Mouse (Mus musculus): ENCODE data around the gene Acsl5.

DNA sequence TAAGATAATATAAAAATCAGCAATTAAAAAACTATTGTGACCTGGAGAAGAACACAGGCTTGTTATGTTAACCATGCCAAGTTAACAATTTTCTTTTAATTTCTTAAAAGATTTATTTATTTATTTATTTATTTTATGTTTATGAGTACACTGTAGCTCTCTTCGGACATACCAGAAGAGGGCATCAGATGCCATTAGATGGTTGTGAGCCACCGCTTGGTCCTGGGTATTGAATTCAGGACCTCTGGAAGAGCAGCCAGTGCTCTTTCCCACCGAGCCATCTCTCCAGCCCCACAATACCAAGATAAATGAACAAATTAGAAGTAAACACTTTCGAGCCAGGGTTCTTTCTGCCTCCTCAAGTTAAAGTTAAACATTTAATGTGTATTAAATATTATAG lies 43.1 kb upstream of the Acsl5 start:
- no peak for TF ChIP-seq POLR2A (IDR thresholded peaks at IDR 0.05; ENCODE audit: insufficient read length, low read depth)
- TF ChIP-seq TCF12 (IDR thresholded peaks at IDR 0.05; ENCODE audit: insufficient read depth, poor library complexity, severe bottlenecking) = no peak
- no peak for TF ChIP-seq MAX (IDR thresholded peaks at IDR 0.05; ENCODE audit: low read depth)
- no peak for TF ChIP-seq E2F4 (IDR thresholded peaks at IDR 0.05; ENCODE audit: insufficient read depth)
- no peak for TF ChIP-seq CEBPB (IDR thresholded peaks at IDR 0.05; ENCODE audit: insufficient read depth, poor library complexity, severe bottlenecking)

Measured in myocyte (in vitro differentiated cells).